Mouse (Mus musculus) forebrain, postnatal 0 days (tissue): ENCODE measurements around the gene Cdc42ep3. TPM values are rescaled to one million over a fixed set of nuclear protein-coding genes. Genes with fewer than 3 reads are reported as not detected.

ENCODE experiments used
- ATAC-seq: fragments of 200-750 bp; cut with Nextera tagmentation; 2 replicates; pipeline ENCODE4 v1.8.0; 2017; ENCODE audit warnings: mild to moderate bottlenecking, moderate library complexity
- DNase-seq: peaks from one replicate; pipeline ENCODE4 v3.0.0-alpha.2; 2015
- H3K27ac ChIP-seq: fragments of 300-500 bp; sonication (generic); 2 replicates; pipeline ENCODE4 v1.5.1; 2014; ENCODE audit warnings: low read depth, mild to moderate bottlenecking, antibody characterized with exemption, low read length, moderate library complexity, mixed read lengths
- H3K27me3 ChIP-seq: fragments of 300-500 bp; sonication (generic); 2 replicates; pipeline ENCODE4 v1.6.1; 2014; ENCODE audit warnings: mild to moderate bottlenecking, low read length, mixed read lengths; ENCODE audit not compliant: insufficient read depth
- H3K36me3 ChIP-seq: fragments of 300-500 bp; sonication (generic); 2 replicates; pipeline ENCODE4 v1.6.1; 2014; ENCODE audit warnings: mild to moderate bottlenecking, moderate library complexity; ENCODE audit not compliant: insufficient read depth
- H3K4me1 ChIP-seq: fragments of 300-500 bp; sonication (generic); 2 replicates; pipeline ENCODE4 v1.6.1; 2014; ENCODE audit warnings: antibody characterized with exemption; ENCODE audit not compliant: insufficient read depth
- H3K4me2 ChIP-seq: fragments of 300-500 bp; sonication (generic); 2 replicates; pipeline ENCODE4 v1.6.1; 2014; ENCODE audit warnings: low read depth, mild to moderate bottlenecking, moderate library complexity
- H3K4me3 ChIP-seq: fragments of 300-500 bp; sonication (generic); 2 replicates; pipeline ENCODE4 v1.5.1; 2014; ENCODE audit warnings: low read depth, low read length, mixed read lengths
- H3K9ac ChIP-seq: fragments of 300-500 bp; sonication (generic); 2 replicates; pipeline ENCODE4 v1.6.1; 2014; ENCODE audit warnings: mild to moderate bottlenecking
- H3K9me3 ChIP-seq: fragments of 300-500 bp; sonication (generic); 2 replicates; pipeline ENCODE4 v1.6.1; 2016; ENCODE audit warnings: low read length
- CTCF ChIP-seq: sonication (generic); IDR thresholded peaks from 2 replicates; pipeline ENCODE4 v1.5.1; 2016; ENCODE audit warnings: antibody characterized with exemption, control low read depth, low read depth
- WGBS: fragments of 180-500 bp; shearing (Covaris S2); extraction: QIAGEN DNeasy Blood & Tissue Kit; methylation state at CpG from one replicate; pipeline ENCODE4 v1.1.7; 2014; 5-methylcytosine and 5-hydroxymethylcytosine counted together
- polyA plus RNA-seq: library from polyadenylated mRNA; unstranded; fragments of >200 nt; fragmentation: Nextera tagmentation; extraction: Ambion mirVana; gene quantifications from 2 replicates; pipeline ENCODE4 v1.2.1, GENCODE M21; 2015
- total RNA-seq: library from RNA; depleted of rRNA; stranded (reverse); fragments of >200 nt; gene quantifications from 2 replicates; pipeline ENCODE4 v1.2.3, GENCODE M21; 2014

Cdc42ep3 gene
- total and polyA plus RNA-seq, 2 experiments from 2014 or later = 38.6 to 54.8 TPM

DNA sequence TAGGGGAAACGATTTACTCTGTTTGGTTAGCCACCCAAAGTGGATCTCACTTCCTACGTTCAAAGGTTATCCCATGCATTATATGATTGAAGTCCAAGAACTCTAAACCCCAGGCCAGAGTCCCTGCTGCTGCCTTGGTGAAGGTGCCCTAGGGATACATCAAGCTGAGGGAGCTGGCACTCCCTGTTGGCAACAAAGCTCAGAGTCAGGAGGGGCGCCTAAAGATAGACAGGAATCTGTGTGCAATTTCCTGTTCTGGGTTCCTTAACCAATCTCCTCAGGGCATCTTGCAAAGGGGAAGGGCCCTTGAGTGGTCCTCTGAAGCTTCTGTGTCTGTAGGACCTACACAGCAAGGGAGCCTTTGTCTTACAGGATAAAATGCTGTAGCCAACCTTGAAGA, 22.0 kb downstream of the Cdc42ep3 start:
- TF ChIP-seq CTCF = no peak
- no peaks in the 10 kb centered on the region for H3K27me3 ChIP-seq
- DNase-seq (no peak), ATAC-seq (no peak)
- 91% methylated on average over 3 of the region's 3 CpGs for WGBS
- H3K9ac ChIP-seq = no peak overlapping the region
- no peaks in the 10 kb centered on the region for H3K9me3 ChIP-seq
- no peaks in the 10 kb centered on the region; the same call in 1 of the 2 replicates for H3K4me1 ChIP-seq
- peaks cover 21% of the 10 kb centered on the region for H3K36me3 ChIP-seq
- no peak overlapping the region for H3K4me2 ChIP-seq
- H3K27ac ChIP-seq = no peak overlapping the region
- H3K4me3 ChIP-seq = no peak overlapping the region

DNA sequence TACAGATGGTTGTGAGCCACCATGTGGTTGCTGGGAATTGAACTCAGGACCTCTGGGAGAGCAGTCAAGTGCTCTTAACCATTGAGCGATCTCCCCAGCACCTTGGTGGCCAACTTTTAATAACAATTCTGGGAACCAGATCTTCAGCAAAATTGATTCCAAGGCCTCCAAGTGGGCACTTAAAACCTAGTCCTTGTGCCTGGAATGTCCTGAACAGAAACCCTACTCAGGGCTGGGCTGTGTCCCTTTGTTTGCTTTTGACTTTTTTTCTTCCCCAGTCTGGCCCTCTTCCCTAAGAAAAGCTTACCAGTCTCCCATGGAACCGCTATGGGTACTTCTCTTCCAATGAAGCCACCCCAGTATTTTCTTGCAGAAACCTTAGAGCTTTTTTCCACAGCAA, 24.5 kb downstream of the Cdc42ep3 start:
- no peak overlapping the region for H3K9ac ChIP-seq
- no peak for TF ChIP-seq CTCF
- H3K4me1 ChIP-seq = peaks cover 5% of the 10 kb centered on the region; the same call in 1 of the 2 replicates
- peaks cover 16% of the 10 kb centered on the region for H3K36me3 ChIP-seq
- H3K4me2 ChIP-seq = no peak overlapping the region
- DNase-seq (no peak), ATAC-seq (no peak)
- H3K27me3 ChIP-seq = no peaks in the 10 kb centered on the region
- no peak overlapping the region for H3K4me3 ChIP-seq
- no peaks in the 10 kb centered on the region for H3K9me3 ChIP-seq
- no peak overlapping the region for H3K27ac ChIP-seq
- 98% methylated on average over 2 of the region's 2 CpGs for WGBS

DNA sequence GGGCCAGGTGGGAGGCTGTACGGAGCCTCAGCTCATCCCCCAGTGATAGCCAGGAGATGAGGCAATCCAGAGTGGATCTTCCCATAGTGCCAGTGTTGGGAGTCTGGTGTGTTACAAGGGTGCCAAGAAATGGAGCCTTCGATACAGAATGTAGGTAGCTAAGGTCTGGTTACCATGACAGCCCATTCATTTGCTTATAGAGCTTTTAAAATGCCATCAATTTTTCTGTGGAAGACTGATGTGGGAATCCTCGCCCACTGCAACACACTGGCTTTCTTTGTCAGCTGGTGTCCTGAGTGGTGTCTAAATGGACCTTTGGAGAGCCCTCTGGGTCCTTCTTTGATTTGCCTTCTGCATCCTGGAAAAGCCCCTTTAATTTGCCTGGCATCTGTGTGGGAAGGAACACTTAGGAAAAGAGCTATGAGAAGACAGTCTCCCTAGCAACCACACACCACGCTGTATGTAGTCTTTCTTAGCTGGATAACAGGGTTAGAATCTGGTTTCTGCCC, 28.0 kb downstream of the Cdc42ep3 start:
- TF ChIP-seq CTCF = no peak
- Histone ChIP-seq H3K4me2 (no peak overlapping the region), H3K9me3 (no peaks in the 10 kb centered on the region), H3K9ac (no peak overlapping the region), H3K36me3 (no peaks in the 10 kb centered on the region; the same call in 1 of the 2 replicates), H3K27ac (peak overlapping the region; percentile 77), H3K4me1 (peaks cover 5% of the 10 kb centered on the region; the same call in 1 of the 2 replicates), H3K4me3 (no peak overlapping the region), H3K27me3 (no peaks in the 10 kb centered on the region)
- WGBS = 44% methylated on average over 4 of the region's 4 CpGs
- ATAC-seq (peak; percentile 95), DNase-seq (peak; percentile 78)

DNA sequence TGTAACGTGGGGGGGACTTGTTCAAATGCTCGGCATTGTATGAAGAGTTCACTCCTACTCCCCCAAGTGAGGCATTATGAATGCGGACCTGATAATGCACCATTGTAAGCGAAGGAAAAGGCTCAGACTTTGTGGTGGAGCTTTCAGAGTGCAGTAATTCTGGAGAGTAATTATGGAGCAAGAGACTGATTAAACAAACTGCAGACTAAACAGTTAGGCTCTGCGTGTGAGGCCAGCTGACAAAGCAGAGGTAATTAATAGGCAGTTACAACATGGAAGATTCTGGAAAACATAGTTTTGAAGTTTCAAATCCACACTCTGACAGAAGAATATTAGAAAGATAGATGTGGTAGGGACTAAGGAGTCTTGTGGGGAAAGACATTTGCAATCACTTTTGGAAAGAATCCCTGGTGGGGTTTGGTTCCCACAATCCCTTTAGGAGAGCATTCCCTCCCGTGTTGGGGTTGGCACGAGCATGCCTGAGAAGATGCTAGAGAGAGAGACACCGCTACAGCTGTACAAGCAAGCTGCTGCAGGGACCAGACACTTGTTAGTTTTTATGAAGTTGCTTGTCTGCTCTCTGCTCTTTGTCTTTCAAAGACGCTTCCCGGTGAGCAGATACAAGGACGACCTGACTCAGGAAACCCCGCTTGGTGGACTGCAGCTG, 37.7 kb downstream of the Cdc42ep3 start:
- H3K9me3 ChIP-seq = no peaks in the 10 kb centered on the region
- 52% methylated on average over 12 of the region's 12 CpGs for WGBS

DNA sequence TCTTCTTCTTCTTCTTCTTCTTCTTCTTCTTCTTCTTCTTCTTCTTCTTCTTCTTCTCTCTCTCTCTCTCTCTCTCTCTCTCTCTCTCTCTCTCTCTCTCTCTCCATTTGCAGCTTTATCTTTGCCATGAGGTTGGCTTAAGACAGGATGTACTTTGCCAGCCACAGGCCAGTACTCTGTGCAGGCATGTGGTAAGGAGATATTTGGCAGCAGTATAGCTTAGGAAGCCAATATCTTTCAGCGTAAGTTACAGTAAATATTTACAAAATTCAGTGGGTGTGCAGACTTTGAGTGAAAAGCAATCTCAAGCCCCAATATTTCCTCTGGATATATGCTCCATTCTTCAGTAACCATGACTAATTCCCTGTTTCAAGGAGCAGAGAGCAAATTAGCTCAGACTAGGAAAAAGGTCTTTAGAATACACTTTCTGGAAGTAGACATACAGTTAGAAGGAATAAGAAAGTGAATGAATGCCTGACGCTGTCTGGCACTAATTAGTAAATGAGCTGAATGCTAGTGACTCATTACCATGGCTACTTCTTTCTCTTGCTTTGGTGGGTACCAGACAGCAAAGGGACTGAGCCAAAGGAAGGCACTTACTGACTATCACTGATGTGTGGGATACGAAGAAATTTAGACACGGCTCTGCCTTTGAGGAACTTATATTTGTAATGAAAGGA, 39.3 kb downstream of the Cdc42ep3 start:
- no peak overlapping the region for H3K27ac ChIP-seq
- H3K4me3 ChIP-seq = no peak overlapping the region
- WGBS = 24% methylated on average over 4 of the region's 4 CpGs
- no peak overlapping the region for H3K9ac ChIP-seq
- H3K36me3 ChIP-seq = no peaks in the 10 kb centered on the region
- H3K27me3 ChIP-seq = no peaks in the 10 kb centered on the region
- no peaks in the 10 kb centered on the region for H3K9me3 ChIP-seq
- no peak for TF ChIP-seq CTCF
- ATAC-seq (no peak), DNase-seq (no peak)
- H3K4me2 ChIP-seq = no peak overlapping the region
- no peaks in the 10 kb centered on the region for H3K4me1 ChIP-seq

More for the DNA sequence above, 37.7 kb downstream of the Cdc42ep3 start:
- peak; percentile 11 for DNase-seq
- TF ChIP-seq CTCF = no peak
- Histone ChIP-seq H3K27me3 (no peaks in the 10 kb centered on the region), H3K36me3 (no peaks in the 10 kb centered on the region), H3K27ac (no peak overlapping the region), H3K4me1 (no peaks in the 10 kb centered on the region), H3K4me2 (no peak overlapping the region), H3K9ac (no peak overlapping the region), H3K4me3 (no peak overlapping the region)
- ATAC-seq = no peak

DNA sequence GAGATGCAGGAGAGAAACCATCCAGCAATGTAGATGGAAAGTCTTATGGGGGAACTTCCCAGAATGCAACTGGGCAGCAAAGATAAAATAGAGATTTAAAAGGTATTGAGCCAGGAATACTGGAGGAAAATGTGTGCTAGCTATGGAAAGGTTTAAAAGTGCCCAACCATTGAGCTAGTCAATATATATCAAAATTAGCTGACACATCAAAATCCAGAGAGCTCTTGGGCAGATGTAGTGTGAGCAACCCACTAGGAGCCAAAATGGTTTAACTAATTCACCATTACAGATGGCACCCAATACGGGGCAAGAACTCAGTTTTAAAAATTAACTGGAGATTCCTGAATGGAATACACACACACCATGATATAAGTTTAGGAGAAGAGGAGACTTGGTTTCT, 44.4 kb downstream of the Cdc42ep3 start:
- no peak overlapping the region for H3K27ac ChIP-seq
- WGBS = 95% methylated on average over 1 of the region's 1 CpGs
- no peak overlapping the region for H3K4me3 ChIP-seq
- DNase-seq (no peak), ATAC-seq (no peak)
- no peaks in the 10 kb centered on the region for H3K4me1 ChIP-seq
- TF ChIP-seq CTCF = no peak
- H3K36me3 ChIP-seq = no peaks in the 10 kb centered on the region
- H3K27me3 ChIP-seq = no peaks in the 10 kb centered on the region
- H3K4me2 ChIP-seq = no peak overlapping the region
- H3K9me3 ChIP-seq = no peaks in the 10 kb centered on the region
- no peak overlapping the region for H3K9ac ChIP-seq

DNA sequence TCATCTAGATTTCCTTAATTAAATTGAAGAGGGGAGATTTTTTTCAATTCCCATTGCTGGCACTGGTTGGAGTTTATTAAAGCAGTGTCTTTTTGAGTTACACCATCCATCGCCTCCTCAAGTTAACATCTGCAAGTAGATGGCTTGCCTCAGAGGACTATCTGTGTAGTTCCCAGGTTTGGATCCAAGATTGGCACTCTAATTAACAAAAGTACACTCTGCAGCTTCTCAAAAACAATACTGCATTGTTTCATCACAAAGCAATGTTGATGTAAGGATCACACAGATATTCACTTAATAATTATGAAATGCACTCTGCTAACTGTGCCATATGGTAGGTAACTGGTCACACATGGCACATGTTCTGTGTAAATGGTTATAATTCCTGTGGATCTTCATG, 45.4 kb downstream of the Cdc42ep3 start:
- H3K9me3 ChIP-seq = no peaks in the 10 kb centered on the region
- H3K27ac ChIP-seq = no peak overlapping the region
- no peaks in the 10 kb centered on the region for H3K27me3 ChIP-seq
- ATAC-seq = no peak
- no peaks in the 10 kb centered on the region for H3K36me3 ChIP-seq
- no peaks in the 10 kb centered on the region for H3K4me1 ChIP-seq
- DNase-seq = no peak
- no peak overlapping the region for H3K4me3 ChIP-seq
- 88% methylated on average over 1 of the region's 1 CpGs for WGBS
- H3K9ac ChIP-seq = no peak overlapping the region
- H3K4me2 ChIP-seq = no peak overlapping the region
- no peak for TF ChIP-seq CTCF
